Mouse (Mus musculus) lung, adult 2 months (tissue): ENCODE data around the gene Sectm1b.

ENCODE experiments used
- CTCF ChIP-seq: fragments of 200-500 bp; IDR thresholded peaks from 2 replicates; pipeline ENCODE4 v1.5.1; 2011; ENCODE audit warnings: mild to moderate bottlenecking, low read length, control low read depth; ENCODE audit not compliant: insufficient read depth
- POLR2A ChIP-seq: fragments of 200-500 bp; IDR thresholded peaks from 2 replicates; pipeline ENCODE4 v1.6.1; 2011; ENCODE audit warnings: low read depth, mild to moderate bottlenecking, control low read depth, low read length, borderline replicate concordance; ENCODE audit errors: extremely low read depth

DNA sequence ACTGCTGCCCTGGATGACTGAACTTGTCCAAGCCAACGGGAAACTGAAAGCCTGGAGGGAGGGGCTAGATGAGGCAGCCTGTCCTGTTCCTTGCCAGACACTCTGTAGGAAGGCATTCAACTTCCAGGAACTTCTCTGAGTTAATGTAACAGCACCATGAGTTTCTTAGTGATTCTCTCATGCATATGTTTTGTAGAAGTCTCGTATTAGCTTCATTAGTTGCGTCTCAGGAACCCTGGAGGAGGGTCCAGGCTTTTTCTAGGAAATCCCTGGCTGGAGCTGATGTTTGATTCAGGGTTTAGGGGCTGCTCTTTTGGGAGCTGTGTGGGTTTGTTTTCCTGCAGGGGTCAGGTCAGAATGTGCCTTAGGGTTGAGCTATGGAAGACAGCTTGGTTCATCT lies 17.8 kb upstream of the Sectm1b start, which contains the start of gene Sectm1a:
- no peak for TF ChIP-seq POLR2A
- no peak for TF ChIP-seq CTCF
